Mouse (Mus musculus) lung, embryonic 14.5 days (tissue): ENCODE results near the gene Rpa3. TPM values are rescaled to one million over a fixed set of nuclear protein-coding genes. Genes with fewer than 3 reads are reported as not detected.
A peak's percentile ranks its signal among the peaks of the same experiment; 100 is the strongest.

Experiments used
- ATAC-seq: fragments of 200-750 bp; cut with Nextera tagmentation; 2 replicates; pipeline ENCODE4 v1.8.0; 2017; ENCODE audit warnings: mild to moderate bottlenecking, moderate TSS enrichment, moderate library complexity; ENCODE audit not compliant: insufficient read depth
- DNase-seq: peaks from one replicate; pipeline ENCODE4 v3.0.0-alpha.2; 2015
- H3K27ac ChIP-seq: fragments of 300-500 bp; sonication (generic); 2 replicates; pipeline ENCODE4 v1.5.1; 2014; ENCODE audit warnings: low read depth, mild to moderate bottlenecking, moderate library complexity
- H3K27me3 ChIP-seq: fragments of 300-500 bp; sonication (generic); 2 replicates; pipeline ENCODE4 v1.6.1; 2014; ENCODE audit warnings: low read length, control low read depth; ENCODE audit not compliant: insufficient read depth
- H3K36me3 ChIP-seq: fragments of 300-500 bp; sonication (generic); 2 replicates; pipeline ENCODE4 v1.6.1; 2014; ENCODE audit warnings: control low read depth; ENCODE audit not compliant: insufficient read depth
- H3K4me1 ChIP-seq: fragments of 300-500 bp; sonication (generic); 2 replicates; pipeline ENCODE4 v1.6.1; 2014; ENCODE audit warnings: antibody characterized with exemption, control low read depth; ENCODE audit not compliant: insufficient read depth
- H3K4me2 ChIP-seq: fragments of 300-500 bp; sonication (generic); 2 replicates; pipeline ENCODE4 v1.6.1; 2014; ENCODE audit warnings: mild to moderate bottlenecking
- H3K4me3 ChIP-seq: fragments of 300-500 bp; sonication (generic); 2 replicates; pipeline ENCODE4 v1.5.1; 2014; ENCODE audit warnings: low read depth, low read length
- H3K9ac ChIP-seq: fragments of 300-500 bp; sonication (generic); 2 replicates; pipeline ENCODE4 v1.6.1; 2014
- H3K9me3 ChIP-seq: fragments of 300-500 bp; sonication (generic); 2 replicates; pipeline ENCODE4 v1.6.1; 2016; ENCODE audit warnings: low read depth, low read length, control low read depth
- CTCF ChIP-seq: IDR thresholded peaks from 2 replicates; pipeline ENCODE4 v1.5.1; 2016; ENCODE audit warnings: antibody characterized with exemption, low read depth
- WGBS: fragments of 180-500 bp; shearing (Covaris S2); extraction: QIAGEN DNeasy Blood & Tissue Kit; methylation state at CpG from one replicate; pipeline ENCODE4 v1.1.7; 2014; 5-methylcytosine and 5-hydroxymethylcytosine counted together
- polyA plus RNA-seq: library from polyadenylated mRNA; unstranded; fragments of >200 nt; fragmentation: Nextera tagmentation; extraction: Ambion mirVana; gene quantifications from 2 replicates; pipeline ENCODE4 v1.2.1, GENCODE M21; 2014

Rpa3 gene
- polyA plus RNA-seq, 1 experiment from 2014 or later, result 177 TPM

DNA sequence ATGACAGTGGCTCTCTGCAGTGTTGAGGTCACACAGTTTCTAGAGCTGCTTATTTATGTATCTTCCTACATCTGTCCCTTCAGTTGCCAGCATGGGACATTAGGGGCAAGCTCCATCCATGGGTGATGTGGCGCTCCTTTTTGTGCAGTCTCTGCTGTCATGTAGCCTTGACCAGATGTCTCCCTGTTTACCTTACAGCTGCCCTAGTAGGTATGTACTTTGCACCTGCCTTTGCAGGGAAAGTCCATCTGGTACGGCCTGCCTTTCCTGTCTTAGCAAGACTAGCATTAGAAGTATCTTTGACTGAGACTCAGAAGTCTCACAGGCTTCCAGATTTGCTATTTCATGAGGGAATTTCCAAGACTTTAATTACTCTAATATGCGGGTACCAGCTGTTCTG is 12.1 kb upstream of the Rpa3 start:
- Histone ChIP-seq H3K4me1 (no peaks in the 10 kb centered on the region), H3K9me3 (no peaks in the 10 kb centered on the region), H3K27ac (no peak overlapping the region), H3K27me3 (no peaks in the 10 kb centered on the region), H3K4me2 (no peak overlapping the region), H3K9ac (no peak overlapping the region), H3K36me3 (0 out of 2 replicates have a peak, but pooled peaks cover 4% of the 10 kb centered on the region), H3K4me3 (no peak overlapping the region)
- no peak for ATAC-seq
- 77% methylated on average over 3 of the region's 3 CpGs for WGBS
- TF ChIP-seq CTCF, result no peak
- DNase-seq, result no peak

- no peak overlapping the region for H3K27ac ChIP-seq
- peaks cover 13% of the 10 kb centered on the region; the same call in 1 of the 2 replicates for H3K36me3 ChIP-seq
- H3K27me3 ChIP-seq, result no peaks in the 10 kb centered on the region
- 0 out of 2 replicates have a peak, but pooled peaks cover 4% of the 10 kb centered on the region for H3K4me1 ChIP-seq
- DNase-seq (no peak), ATAC-seq (no peak)
- H3K9ac ChIP-seq, result peak overlapping the region; percentile 71
- H3K4me3 ChIP-seq, result peak overlapping the region; percentile 78
- 0% methylated on average over 8 of the region's 8 CpGs for WGBS
- peak overlapping the region; percentile 82 for H3K4me2 ChIP-seq
- no peaks in the 10 kb centered on the region for H3K9me3 ChIP-seq
- no peak for TF ChIP-seq CTCF
These were observed 683 bp upstream of the Rpa3 start for GRCm38 (mm10) chr6:8259667-8260044.

GRCm38 (mm10) chr6:8258316-8258715 is 657 bp downstream of the Rpa3 start:
- no peak for TF ChIP-seq CTCF
- Histone ChIP-seq H3K4me3 (peak overlapping the region; percentile 78), H3K27me3 (no peaks in the 10 kb centered on the region), H3K36me3 (peaks cover 21% of the 10 kb centered on the region; the same call in 1 of the 2 replicates), H3K4me1 (0 out of 2 replicates have a peak, but pooled peaks cover 4% of the 10 kb centered on the region), H3K9ac (peak overlapping the region; percentile 85), H3K9me3 (no peaks in the 10 kb centered on the region), H3K27ac (peak overlapping the region; percentile 60; the same call in 1 of the 2 replicates), H3K4me2 (peak overlapping the region; percentile 80)
- DNase-seq, result no peak
- 4% methylated on average over 6 of the region's 6 CpGs for WGBS
- no peak for ATAC-seq

- Histone ChIP-seq H3K9ac (no peak overlapping the region), H3K4me2 (no peak overlapping the region), H3K4me3 (no peak overlapping the region), H3K36me3 (peaks cover 49% of the 10 kb centered on the region), H3K9me3 (no peaks in the 10 kb centered on the region), H3K27me3 (no peaks in the 10 kb centered on the region), H3K27ac (no peak overlapping the region), H3K4me1 (no peaks in the 10 kb centered on the region)
- DNase-seq, result no peak
- 87% methylated on average over 3 of the region's 3 CpGs for WGBS
- ATAC-seq, result no peak
- no peak for TF ChIP-seq CTCF
These were observed 30.4 kb downstream of the Rpa3 start for GRCm38 (mm10) chr6:8228596-8228995.

DNA sequence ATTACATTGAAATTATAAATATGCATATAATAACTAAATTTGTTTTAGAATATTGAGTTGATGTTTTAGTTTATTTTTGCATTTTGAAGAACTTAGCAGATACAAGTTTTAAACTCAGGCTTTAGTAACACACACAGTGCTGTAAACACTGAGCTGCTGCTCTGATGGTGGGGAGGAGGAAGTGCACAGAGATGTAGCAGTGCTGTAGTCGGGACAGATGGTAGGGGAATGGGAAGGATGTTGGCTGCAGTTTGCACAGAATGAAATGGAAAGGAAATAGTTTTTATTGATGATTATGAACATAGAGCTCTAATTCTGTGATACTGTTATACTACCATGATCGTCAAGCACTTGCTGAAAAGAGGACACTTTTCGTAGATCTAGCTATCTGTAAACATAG is 31.9 kb downstream of the Rpa3 start:
- ATAC-seq (no peak), DNase-seq (no peak)
- no peaks in the 10 kb centered on the region for H3K27me3 ChIP-seq
- H3K4me2 ChIP-seq, result no peak overlapping the region
- 77% methylated on average over 3 of the region's 3 CpGs for WGBS
- H3K4me3 ChIP-seq, result no peak overlapping the region
- no peak overlapping the region for H3K9ac ChIP-seq
- H3K36me3 ChIP-seq, result peaks cover 40% of the 10 kb centered on the region
- no peak overlapping the region for H3K27ac ChIP-seq
- TF ChIP-seq CTCF, result no peak
- H3K9me3 ChIP-seq, result no peaks in the 10 kb centered on the region
- H3K4me1 ChIP-seq, result no peaks in the 10 kb centered on the region

DNA sequence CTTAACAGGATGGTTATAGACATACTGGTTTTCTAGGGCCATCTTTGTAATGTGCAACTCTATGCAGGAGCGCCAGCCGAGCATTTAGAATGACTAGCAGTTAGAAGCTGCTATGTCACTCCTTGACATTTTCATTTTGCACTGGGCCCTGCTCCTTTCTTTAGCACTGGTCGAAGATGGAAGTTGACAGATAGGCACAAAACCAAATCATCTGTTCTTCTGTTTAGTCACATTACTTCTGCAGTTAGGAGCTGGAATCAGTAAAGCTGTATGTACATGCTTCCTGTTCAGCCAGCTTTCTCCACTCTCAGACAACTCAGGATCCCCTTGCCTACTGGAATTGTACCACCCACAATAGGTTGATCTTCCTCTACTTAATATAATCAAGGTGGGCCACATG is 48.3 kb downstream of the Rpa3 start:
- ATAC-seq (no peak), DNase-seq (peak; percentile 5)
- 0 out of 2 replicates have a peak overlapping the region, but pooled peaks have one; percentile 4 for H3K4me3 ChIP-seq
- no peaks in the 10 kb centered on the region for H3K9me3 ChIP-seq
- no peaks in the 10 kb centered on the region for H3K27me3 ChIP-seq
- H3K36me3 ChIP-seq, result peaks cover 23% of the 10 kb centered on the region; the same call in 1 of the 2 replicates
- 83% methylated on average over 3 of the region's 3 CpGs for WGBS
- H3K9ac ChIP-seq, result no peak overlapping the region
- H3K4me1 ChIP-seq, result no peaks in the 10 kb centered on the region
- no peak for TF ChIP-seq CTCF
- H3K4me2 ChIP-seq, result peak overlapping the region; percentile 66
- no peak overlapping the region for H3K27ac ChIP-seq

- no peaks in the 10 kb centered on the region for H3K27me3 ChIP-seq
- no peaks in the 10 kb centered on the region for H3K4me1 ChIP-seq
- peak; percentile 12; the same call in 1 of the 2 replicates for ATAC-seq
- H3K36me3 ChIP-seq, result peaks cover 14% of the 10 kb centered on the region; the same call in 1 of the 2 replicates
- no peak for DNase-seq
- H3K9ac ChIP-seq, result peak overlapping the region; percentile 91
- H3K4me2 ChIP-seq, result peak overlapping the region; percentile 66
- TF ChIP-seq CTCF, result no peak
- peak overlapping the region; percentile 97 for H3K27ac ChIP-seq
- peak overlapping the region; percentile 76 for H3K4me3 ChIP-seq
- 9% methylated on average over 10 of the region's 10 CpGs for WGBS
- H3K9me3 ChIP-seq, result no peaks in the 10 kb centered on the region
These were observed 49.1 kb downstream of the Rpa3 start for GRCm38 (mm10) chr6:8209866-8210186.
